Mouse (Mus musculus) neural tube, embryonic 15.5 days (tissue): ENCODE data around the gene Ngfr. TPM values are rescaled to one million over a fixed set of nuclear protein-coding genes. Genes with fewer than 3 reads are reported as not detected.
"Not testable (repeated sequence)": the region's sequence is repeated elsewhere in the genome, so short reads cannot be mapped to it uniquely, and the experiment has no call there.

Experiments
- ATAC-seq: fragments of 200-750 bp; cut with Nextera tagmentation; 2 replicates; pipeline ENCODE4 v1.8.0; 2017; ENCODE audit warnings: mild to moderate bottlenecking, moderate TSS enrichment, moderate library complexity; ENCODE audit not compliant: low FRiP score
- H3K27ac ChIP-seq: fragments of 300-500 bp; sonication (generic); replicated peaks from 2 replicates; pipeline ENCODE4 v1.5.1; 2015; ENCODE audit warnings: mild to moderate bottlenecking, inconsistent platforms
- H3K27me3 ChIP-seq: fragments of 300-500 bp; sonication (generic); replicated peaks from 2 replicates; pipeline ENCODE4 v1.6.1; 2015; ENCODE audit warnings: inconsistent platforms
- H3K36me3 ChIP-seq: fragments of 300-500 bp; sonication (generic); 2 replicates; pipeline ENCODE4 v1.6.1; 2015; ENCODE audit warnings: inconsistent platforms
- H3K4me1 ChIP-seq: fragments of 300-500 bp; sonication (generic); 2 replicates; pipeline ENCODE4 v1.6.1; 2015; ENCODE audit warnings: inconsistent platforms
- H3K4me2 ChIP-seq: fragments of 300-500 bp; sonication (generic); 2 replicates; pipeline ENCODE4 v1.6.1; 2015; ENCODE audit warnings: inconsistent platforms, mild to moderate bottlenecking, moderate library complexity
- H3K4me3 ChIP-seq: fragments of 300-500 bp; sonication (generic); replicated peaks from 2 replicates; pipeline ENCODE4 v1.5.1; 2015; ENCODE audit warnings: mild to moderate bottlenecking, inconsistent platforms
- H3K9ac ChIP-seq: fragments of 300-500 bp; sonication (generic); replicated peaks from 2 replicates; pipeline ENCODE4 v1.6.1; 2015; ENCODE audit warnings: mild to moderate bottlenecking, inconsistent platforms
- H3K9me3 ChIP-seq: fragments of 300-500 bp; sonication (generic); replicated peaks from 2 replicates; pipeline ENCODE4 v1.6.1; 2016; ENCODE audit warnings: inconsistent platforms
- WGBS: fragments of 180-500 bp; shearing (Covaris S2); methylation state at CpG from one replicate; pipeline ENCODE4 v1.1.7; 2015; ENCODE audit warnings: mixed read lengths; 5-methylcytosine and 5-hydroxymethylcytosine counted together
- polyA plus RNA-seq: library from polyadenylated mRNA; unstranded; fragments of >200 nt; fragmentation: Nextera tagmentation; extraction: Ambion mirVana; gene quantifications from 2 replicates; pipeline ENCODE4 v1.2.1, GENCODE M21; 2015

Ngfr gene
- polyA plus RNA-seq, 1 experiment from 2014 or later, result 69.3 TPM

GRCm38 (mm10) chr11:95617785-95618465, 30.4 kb upstream of the Ngfr start:
- peak overlapping the region; percentile 30 for H3K4me2 ChIP-seq
- peaks cover 32% of the 10 kb centered on the region for H3K4me1 ChIP-seq
- no peak overlapping the region for H3K4me3 ChIP-seq
- peak overlapping the region; percentile 69 for H3K27ac ChIP-seq
- no peaks in the 10 kb centered on the region for H3K9me3 ChIP-seq
- WGBS, result 34% methylated on average over 19 of the region's 19 CpGs
- ATAC-seq, result peak; percentile 50; the same call in 1 of the 2 replicates
- H3K36me3 ChIP-seq, result no peaks in the 10 kb centered on the region
- no peak overlapping the region for H3K9ac ChIP-seq
- H3K27me3 ChIP-seq, result no peaks in the 10 kb centered on the region

DNA sequence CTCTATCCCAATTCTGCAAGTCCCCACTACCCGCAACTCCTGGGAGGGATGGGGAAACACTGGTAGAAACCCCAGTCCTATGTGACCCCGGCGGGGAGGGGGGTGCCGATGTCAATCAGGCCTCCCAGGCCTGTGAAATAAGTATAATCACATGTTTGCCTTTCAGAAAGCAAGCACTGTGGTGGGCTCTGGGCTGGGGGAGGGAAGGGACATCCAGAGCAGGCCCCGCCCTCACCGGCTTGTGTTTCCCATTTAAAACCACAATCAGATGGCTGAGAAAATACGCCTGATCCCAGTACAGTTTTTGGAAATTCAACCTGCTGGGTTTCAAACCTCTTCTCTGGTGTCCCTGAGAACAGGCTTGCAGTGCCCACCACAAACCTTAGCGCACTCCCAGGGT, 27.2 kb upstream of the Ngfr start:
- Histone ChIP-seq H3K4me2 (no peak overlapping the region), H3K9me3 (no peaks in the 10 kb centered on the region), H3K4me1 (peaks cover 39% of the 10 kb centered on the region), H3K4me3 (no peak overlapping the region), H3K36me3 (no peaks in the 10 kb centered on the region), H3K27me3 (no peaks in the 10 kb centered on the region), H3K9ac (no peak overlapping the region), H3K27ac (no peak overlapping the region)
- ATAC-seq, result no peak
- WGBS, result 94% methylated on average over 8 of the region's 8 CpGs

DNA sequence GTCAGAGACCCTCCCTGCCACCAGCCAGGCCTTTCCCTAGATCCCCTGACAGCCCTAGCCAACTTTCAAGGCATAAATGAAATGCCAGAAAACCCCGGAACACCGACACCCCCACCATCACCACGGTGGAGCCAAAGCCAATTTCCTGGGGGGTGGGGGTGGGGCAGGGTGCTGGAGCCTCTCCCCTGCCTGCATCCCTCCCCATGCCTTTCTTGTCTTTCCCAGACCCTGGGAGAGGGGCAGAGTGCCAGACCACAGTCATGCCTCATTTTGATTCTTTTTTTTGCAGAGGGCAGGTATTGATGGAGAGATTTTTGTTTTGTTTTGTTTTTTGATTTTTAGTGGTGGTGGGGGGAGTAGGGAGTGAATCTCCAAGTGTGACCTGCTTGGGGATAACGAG, 23.7 kb upstream of the Ngfr start:
- no peaks in the 10 kb centered on the region for H3K27me3 ChIP-seq
- H3K9ac ChIP-seq, result no peak overlapping the region
- H3K4me2 ChIP-seq, result 0 out of 2 replicates have a peak overlapping the region, but pooled peaks have one; percentile 51
- WGBS, result 26% methylated on average over 4 of the region's 4 CpGs
- H3K9me3 ChIP-seq, result no peaks in the 10 kb centered on the region
- 0 out of 2 replicates have a peak overlapping the region, but pooled peaks have one; percentile 56 for H3K27ac ChIP-seq
- H3K4me3 ChIP-seq, result no peak overlapping the region
- no peak for ATAC-seq
- H3K36me3 ChIP-seq, result no peaks in the 10 kb centered on the region
- peaks cover 21% of the 10 kb centered on the region for H3K4me1 ChIP-seq

- 0 out of 2 replicates have a peak, but pooled peaks have one; percentile 31 for ATAC-seq
- WGBS, result 25% methylated on average over 15 of the region's 15 CpGs
- Histone ChIP-seq H3K9me3 (no peaks in the 10 kb centered on the region), H3K9ac (peak overlapping the region; percentile 23; the same call in 1 of the 2 replicates), H3K36me3 (no peaks in the 10 kb centered on the region), H3K27me3 (no peaks in the 10 kb centered on the region), H3K4me2 (peak overlapping the region; percentile 51), H3K27ac (peak overlapping the region; percentile 56; the same call in 1 of the 2 replicates), H3K4me1 (peaks cover 21% of the 10 kb centered on the region), H3K4me3 (peak overlapping the region; percentile 19)
These were observed 22.9 kb upstream of the Ngfr start for GRCm38 (mm10) chr11:95610391-95610902.

DNA sequence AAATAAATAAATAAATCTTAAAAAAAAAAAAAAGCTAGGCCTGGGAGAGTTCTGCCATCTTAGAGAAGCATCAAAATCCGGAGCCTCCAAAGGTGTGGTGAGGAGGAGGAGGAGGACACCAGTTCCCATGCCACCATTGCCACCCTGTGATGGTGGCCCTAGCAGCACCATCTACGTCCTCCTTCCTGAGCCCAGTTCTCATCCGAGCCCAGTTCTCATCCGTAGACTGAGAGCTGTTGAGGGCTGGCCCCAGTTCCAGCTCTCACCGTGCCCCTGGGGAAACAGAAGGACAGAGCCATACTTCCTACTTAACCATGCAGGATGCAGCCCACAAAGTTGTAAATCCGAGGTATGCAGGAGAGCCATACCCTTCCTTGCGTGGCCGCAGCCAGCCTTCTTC, 22.4 kb upstream of the Ngfr start:
- ATAC-seq, result no peak
- 0 out of 2 replicates have a peak overlapping the region, but pooled peaks have one; percentile 23 for H3K9ac ChIP-seq
- 52% methylated on average over 8 of the region's 8 CpGs for WGBS
- H3K9me3 ChIP-seq, result no peaks in the 10 kb centered on the region
- H3K4me3 ChIP-seq, result peak overlapping the region; percentile 19; the same call in 1 of the 2 replicates
- H3K27ac ChIP-seq, result no peak overlapping the region
- H3K4me1 ChIP-seq, result peaks cover 19% of the 10 kb centered on the region
- no peaks in the 10 kb centered on the region for H3K36me3 ChIP-seq
- peak overlapping the region; percentile 51 for H3K4me2 ChIP-seq
- no peaks in the 10 kb centered on the region for H3K27me3 ChIP-seq

- not testable (repeated sequence) for H3K4me3 ChIP-seq, ATAC-seq, H3K36me3 ChIP-seq, H3K27ac ChIP-seq, H3K9ac ChIP-seq, H3K4me2 ChIP-seq, H3K27me3 ChIP-seq, H3K9me3 ChIP-seq
- H3K4me1 ChIP-seq, result peaks cover 19% of the 10 kb centered on the region
- WGBS, result 100% methylated on average over 3 of the region's 5 CpGs
These were observed 19.8 kb upstream of the Ngfr start for GRCm38 (mm10) chr11:95607286-95607685.

DNA sequence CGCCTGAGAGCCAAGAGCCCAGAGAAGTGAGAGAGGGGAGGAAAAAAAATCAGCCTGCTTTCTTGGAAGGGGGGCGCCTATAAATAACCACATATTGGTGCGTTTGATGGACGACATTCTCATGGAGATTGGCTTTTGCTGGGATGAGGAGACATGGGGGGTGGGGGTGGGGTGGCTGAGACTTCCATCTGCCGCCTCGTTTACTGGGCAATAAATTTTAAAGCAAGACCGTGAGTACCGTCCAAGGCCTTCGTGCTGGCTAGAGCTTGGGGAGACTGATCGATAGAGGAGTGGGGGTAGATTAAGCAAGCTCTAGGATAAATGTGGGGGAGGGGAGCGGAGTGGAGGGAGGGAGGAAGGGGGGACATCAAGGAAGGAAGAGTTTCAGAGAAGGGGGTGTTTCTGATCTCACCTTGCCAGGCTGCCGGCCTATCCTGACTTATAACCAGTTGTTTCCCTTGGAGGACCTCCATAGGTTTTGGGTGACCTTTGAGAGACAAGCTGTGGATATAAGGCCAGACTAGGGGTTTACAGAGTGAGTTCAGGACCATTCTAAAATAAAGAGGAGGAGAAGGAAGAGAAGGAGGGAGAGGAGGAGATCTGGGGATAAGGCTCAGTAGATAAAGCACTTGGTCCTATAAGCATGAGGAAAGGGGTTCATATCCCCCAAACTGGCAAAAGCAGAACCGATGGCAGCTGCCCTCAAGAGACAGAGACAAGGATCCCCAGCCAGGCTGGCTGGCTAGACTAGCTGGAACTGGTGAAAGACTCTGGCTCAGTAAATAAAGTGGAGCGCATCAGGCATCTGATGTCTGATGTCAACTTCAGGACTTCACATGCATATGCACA, 10.9 kb upstream of the Ngfr start:
- peak; percentile 57 for ATAC-seq
- H3K27ac ChIP-seq, result no peak overlapping the region
- H3K9ac ChIP-seq, result no peak overlapping the region
- H3K27me3 ChIP-seq, result peaks cover 11% of the 10 kb centered on the region; the same call in 1 of the 2 replicates
- H3K4me1 ChIP-seq, result peaks cover 45% of the 10 kb centered on the region
- no peak overlapping the region for H3K4me3 ChIP-seq
- peak overlapping the region; percentile 39 for H3K4me2 ChIP-seq
- H3K36me3 ChIP-seq, result no peaks in the 10 kb centered on the region
- no peaks in the 10 kb centered on the region for H3K9me3 ChIP-seq
- WGBS, result 19% methylated on average over 14 of the region's 14 CpGs

DNA sequence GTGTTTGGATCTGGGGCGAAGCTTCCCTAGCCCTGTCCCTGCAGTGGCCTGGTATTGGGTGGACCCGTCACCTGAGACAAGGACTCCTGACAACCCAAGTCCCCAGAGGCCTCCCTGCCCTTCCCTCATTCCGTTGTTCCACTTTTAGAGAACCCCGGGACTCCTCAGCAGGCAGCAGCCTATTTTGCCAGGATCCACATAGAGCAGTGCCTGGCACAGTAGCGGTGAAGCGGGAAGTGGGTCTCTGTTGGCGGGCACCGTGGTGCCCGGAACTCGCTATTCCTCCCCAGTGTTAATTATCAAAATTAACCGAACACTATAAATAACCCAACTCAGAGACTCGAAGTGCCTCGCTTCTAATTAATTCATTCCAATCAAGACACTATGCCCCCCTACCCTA, 10.2 kb upstream of the Ngfr start:
- H3K36me3 ChIP-seq, result no peaks in the 10 kb centered on the region
- peak overlapping the region; percentile 39 for H3K4me2 ChIP-seq
- ATAC-seq, result peak; percentile 58; the same call in 1 of the 2 replicates
- WGBS, result 13% methylated on average over 13 of the region's 13 CpGs
- H3K27me3 ChIP-seq, result peaks cover 11% of the 10 kb centered on the region
- no peak overlapping the region for H3K9ac ChIP-seq
- no peak overlapping the region for H3K4me3 ChIP-seq
- no peak overlapping the region for H3K27ac ChIP-seq
- no peaks in the 10 kb centered on the region for H3K9me3 ChIP-seq
- H3K4me1 ChIP-seq, result peaks cover 47% of the 10 kb centered on the region

GRCm38 (mm10) chr11:95596704-95597103, 9.2 kb upstream of the Ngfr start:
- Histone ChIP-seq H3K4me3 (no peak overlapping the region), H3K36me3 (no peaks in the 10 kb centered on the region), H3K9ac (no peak overlapping the region), H3K4me1 (peaks cover 47% of the 10 kb centered on the region), H3K4me2 (no peak overlapping the region), H3K9me3 (no peaks in the 10 kb centered on the region), H3K27me3 (peaks cover 15% of the 10 kb centered on the region), H3K27ac (no peak overlapping the region)
- 53% methylated on average over 11 of the region's 11 CpGs for WGBS
- no peak for ATAC-seq

DNA sequence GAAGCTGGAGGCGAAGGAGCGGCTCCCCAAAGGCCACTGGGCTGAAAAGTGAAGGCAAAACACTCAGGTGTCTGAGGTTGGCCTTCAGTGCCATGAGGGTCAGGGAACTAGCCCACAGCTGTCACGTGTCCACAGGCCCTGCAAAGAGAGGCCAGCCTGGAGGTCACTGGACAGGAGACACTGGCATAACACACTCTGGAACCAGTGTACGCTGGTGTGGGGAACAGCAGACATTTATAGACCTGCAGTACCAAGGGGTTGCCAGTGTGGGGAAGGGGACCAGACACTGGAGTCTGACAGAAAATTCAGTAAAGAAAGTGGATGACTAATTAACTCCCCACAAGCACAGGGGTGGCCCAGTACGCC, 8.6 kb upstream of the Ngfr start:
- no peak for ATAC-seq

GRCm38 (mm10) chr11:95595438-95596149, 8.1 kb upstream of the Ngfr start:
- Histone ChIP-seq H3K36me3 (no peaks in the 10 kb centered on the region), H3K4me1 (peaks cover 47% of the 10 kb centered on the region), H3K27ac (no peak overlapping the region), H3K9ac (0 out of 2 replicates have a peak overlapping the region, but pooled peaks have one; percentile 17), H3K9me3 (no peaks in the 10 kb centered on the region), H3K4me2 (no peak overlapping the region), H3K27me3 (peaks cover 18% of the 10 kb centered on the region), H3K4me3 (no peak overlapping the region)
- no peak; the same call in 1 of the 2 replicates for ATAC-seq
- WGBS, result 18% methylated on average over 10 of the region's 10 CpGs

More for the DNA sequence above, 8.6 kb upstream of the Ngfr start:
- Histone ChIP-seq H3K27me3 (peaks cover 18% of the 10 kb centered on the region), H3K27ac (no peak overlapping the region), H3K36me3 (no peaks in the 10 kb centered on the region), H3K9me3 (no peaks in the 10 kb centered on the region), H3K4me3 (no peak overlapping the region), H3K9ac (no peak overlapping the region), H3K4me2 (no peak overlapping the region), H3K4me1 (peaks cover 47% of the 10 kb centered on the region)
- WGBS, result 33% methylated on average over 5 of the region's 5 CpGs
